Mouse (Mus musculus) heart, adult 10 weeks (tissue): ENCODE measurements around the gene Asb15. TPM values are rescaled to one million over a fixed set of nuclear protein-coding genes. Genes with fewer than 3 reads are reported as not detected.

ENCODE experiments used
- polyA plus RNA-seq: library from polyadenylated mRNA; stranded (reverse); fragments of 350-450 nt; fragmentation: Illumina TruSeq; extraction: RNeasy Lipid Tissue Mini Kit (QIAGEN cat#74804); gene quantifications from one replicate; pipeline ENCODE4 v1.2.3, GENCODE M21; 2014; ENCODE audit warnings: low read depth, low replicate concordance

Gene Asb15
- 51.7 TPM for polyA plus RNA-seq

GRCm38 (mm10) chr6:24528064-24528243, at the start of gene Asb15:
TSS of gene Asb15 (plus strand) at chr6:24528144.

GRCm38 (mm10) chr6:24514552-24515284, 13.2 kb upstream of the Asb15 start, which contains the start of gene Iqub:
TSS of gene Iqub (minus strand) at chr6:24515067.

DNA sequence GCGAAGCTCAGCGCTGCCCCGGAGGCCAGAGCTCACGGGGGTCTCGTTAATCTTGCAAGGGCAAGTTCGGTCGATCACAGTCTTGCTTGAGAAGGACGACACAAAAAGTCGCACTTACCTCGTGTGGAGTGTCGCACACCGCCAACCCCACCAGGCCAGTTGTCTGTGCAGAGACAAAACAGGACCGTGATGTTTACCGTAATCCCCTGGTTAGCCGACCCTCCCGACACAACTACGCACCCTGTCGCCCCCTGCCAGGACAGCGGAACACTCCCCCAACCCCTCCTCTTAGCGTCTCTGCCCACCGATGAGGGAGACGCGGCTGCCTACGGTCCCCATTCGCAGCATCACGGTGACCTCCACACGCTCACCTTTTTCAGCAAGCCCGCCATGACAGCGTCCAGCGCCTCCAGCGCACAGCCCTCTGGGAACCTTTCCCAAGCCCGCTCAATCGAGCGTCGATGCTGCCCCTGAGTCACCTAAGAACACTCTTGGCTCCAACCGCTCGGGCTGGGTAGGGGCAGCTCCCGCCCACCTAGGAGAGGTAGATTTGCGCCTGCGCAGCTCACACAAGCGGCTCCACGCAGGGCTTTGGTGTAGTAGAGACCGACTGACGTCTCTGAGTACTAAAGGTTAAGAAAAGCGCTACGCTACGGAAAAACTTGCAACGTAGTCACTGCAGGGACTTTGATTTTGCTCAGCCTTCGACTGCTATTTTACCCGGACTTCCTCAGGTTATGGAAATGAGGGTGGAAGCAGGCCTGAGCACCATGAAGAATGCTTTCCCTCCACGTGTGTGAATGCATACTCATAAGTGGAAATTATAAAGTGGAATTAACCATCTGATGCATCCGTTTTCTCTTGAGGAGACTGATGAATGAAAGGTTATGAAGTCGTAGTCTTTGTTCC, 535 bp upstream of the Asb15 start, which contains the start of gene Ndufa5:
TSS of gene Ndufa5 (minus strand) at position 859 of the 909 bp plus-strand sequence.

DNA sequence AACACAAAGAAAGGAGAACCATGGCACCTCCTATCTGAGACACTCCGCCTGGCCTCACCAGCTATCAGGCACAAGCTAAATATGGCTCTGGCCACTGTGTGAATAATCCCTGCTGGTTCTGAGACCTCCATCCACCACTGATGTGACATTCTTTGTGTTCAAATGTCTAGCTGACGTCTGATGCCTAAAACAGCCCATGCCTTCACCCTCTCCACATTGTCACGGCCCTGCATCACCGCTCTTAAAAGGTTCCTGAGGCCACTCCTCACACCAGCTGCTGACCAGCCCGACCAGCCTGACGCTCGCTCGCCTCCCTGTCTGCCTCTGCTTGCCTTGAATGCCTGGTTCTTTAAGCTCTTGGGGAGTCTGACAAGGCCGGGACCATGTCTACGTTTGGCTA, 69.6 kb downstream of the Asb15 start, which contains the start of gene Lmod2:
TSS of gene Lmod2 (plus strand) at position 263 of the 400 bp plus-strand sequence.

Other genes starting within 250 kb of the Asb15 start
- gene Iqub, start 13.1 kb upstream of the Asb15 start, polyA plus RNA-seq: 0.24 TPM
- 1,276 TPM for gene Ndufa5, start 131 bp upstream of the Asb15 start, polyA plus RNA-seq
- 559 TPM for gene Lmod2, start 69.6 kb downstream of the Asb15 start, polyA plus RNA-seq
- 20.8 TPM for gene Wasl, start 136.9 kb downstream of the Asb15 start, polyA plus RNA-seq
- not detected for gene Hyal6, start 205.1 kb downstream of the Asb15 start, polyA plus RNA-seq
- not detected for gene Hyal4, start 220.2 kb downstream of the Asb15 start, polyA plus RNA-seq